ENCODE assay signal across 22 mouse cellular contexts in genomic region chr8:77380844-77381243, GRCm38 (mm10).
DNase-seq lines count a peak whose midpoint lies in the region; ATAC-seq lines count a peak whose summit lies in the region.
"Had no signal": no experiment of that assay in that cellular context is flagged by ENCODE, and none has a peak within 500 bp of the region (broad histone marks: within the 10 kb centered on the region; RNA-seq: fewer than 3 reads in every experiment).

No protein-coding gene starts in this region.

- H3K4me3 ChIP-seq in limb, embryonic 10.5 days = no peak overlapping the region
- H3K4me3 ChIP-seq in limb, embryonic 12.5 days (replicated peaks) = no peak overlapping the region
- H3K4me3 ChIP-seq in midbrain, embryonic 11.5 days (ENCODE audit: low read depth, low read length) = no peak overlapping the region
- H3K4me3 ChIP-seq: embryonic facial prominence, embryonic 10.5 days; embryonic facial prominence, embryonic 12.5 days; forebrain, embryonic 13.5 days; forebrain, embryonic 15.5 days had no signal

- no peaks in the 10 kb centered on the region for H3K9me3 ChIP-seq in limb, embryonic 10.5 days (replicated peaks)
- no peaks in the 10 kb centered on the region for H3K9me3 ChIP-seq in limb, embryonic 12.5 days
- H3K9me3 ChIP-seq in midbrain, embryonic 11.5 days (ENCODE audit: control insufficient read depth, low read length) = no peaks in the 10 kb centered on the region
- H3K9me3 ChIP-seq: embryonic facial prominence, embryonic 10.5 days; embryonic facial prominence, embryonic 12.5 days; forebrain, embryonic 13.5 days; forebrain, embryonic 15.5 days; G1E had no signal

- peak overlapping the region; percentile 20; the same call in 1 of the 2 replicates for H3K27ac ChIP-seq in limb, embryonic 10.5 days
- H3K27ac ChIP-seq in limb, embryonic 12.5 days = peak overlapping the region; percentile 45; the same call in 1 of the 2 replicates
- no peak overlapping the region for H3K27ac ChIP-seq in midbrain, embryonic 11.5 days (ENCODE audit: low read depth, low read length)
- H3K27ac ChIP-seq: embryonic facial prominence, embryonic 10.5 days; embryonic facial prominence, embryonic 12.5 days; forebrain, embryonic 13.5 days; forebrain, embryonic 15.5 days had no signal

- no peak overlapping the region for H3K9ac ChIP-seq in limb, embryonic 12.5 days (replicated peaks)
- H3K9ac ChIP-seq in midbrain, embryonic 11.5 days (ENCODE audit: low read length) = no peak overlapping the region
- H3K9ac ChIP-seq: embryonic facial prominence, embryonic 12.5 days; forebrain, embryonic 13.5 days; forebrain, embryonic 15.5 days; forebrain, postnatal 0 days had no signal

- WGBS in limb, embryonic 10.5 days = 38% methylated on average over 6 of the region's 6 CpGs
- 21% methylated on average over 6 of the region's 6 CpGs for WGBS in limb, embryonic 12.5 days
- WGBS in midbrain, embryonic 11.5 days = 72% methylated on average over 6 of the region's 6 CpGs

- peak; percentile 29; the same call in 1 of the 2 replicates for ATAC-seq in limb, embryonic 12.5 days (ENCODE audit: insufficient number of reproducible peaks, insufficient read depth, low FRiP score, low TSS enrichment, low read depth)
- no peak for ATAC-seq in midbrain, embryonic 11.5 days (ENCODE audit: low FRiP score)
- ATAC-seq: activated CD4-positive, CD25-positive, alpha-beta regulatory T cell, adult 4 months; forebrain, embryonic 13.5 days; forebrain, embryonic 15.5 days; forebrain, postnatal 0 days; Patski had no signal

- peaks cover 59% of the 10 kb centered on the region for H3K36me3 ChIP-seq in limb, embryonic 10.5 days
- H3K36me3 ChIP-seq in limb, embryonic 12.5 days = peaks cover 33% of the 10 kb centered on the region; the same call in 1 of the 2 replicates
- H3K36me3 ChIP-seq in midbrain, embryonic 11.5 days (ENCODE audit: control insufficient read depth, insufficient read depth, low read length) = no peaks in the 10 kb centered on the region
- H3K36me3 ChIP-seq: forebrain, embryonic 15.5 days had no signal

- H3K4me1 ChIP-seq in limb, embryonic 10.5 days = peaks cover 18% of the 10 kb centered on the region
- H3K4me1 ChIP-seq in limb, embryonic 12.5 days (replicated peaks) = peaks cover 21% of the 10 kb centered on the region
- no peaks in the 10 kb centered on the region for H3K4me1 ChIP-seq in midbrain, embryonic 11.5 days (ENCODE audit: control insufficient read depth, insufficient read depth, low read length)

- H3K4me2 ChIP-seq in limb, embryonic 12.5 days = no peak overlapping the region
- no peak overlapping the region for H3K4me2 ChIP-seq in midbrain, embryonic 11.5 days
- H3K4me2 ChIP-seq: embryonic facial prominence, embryonic 12.5 days; forebrain, embryonic 13.5 days; forebrain, embryonic 15.5 days had no signal

- intact Hi-C loops in heart, postnatal 14 days (cut with DNase I) = no loop called here

- H3K27me3 ChIP-seq in limb, embryonic 10.5 days (ENCODE audit: low read depth, poor library complexity, severe bottlenecking) = no peaks in the 10 kb centered on the region
- H3K27me3 ChIP-seq in limb, embryonic 12.5 days = no peaks in the 10 kb centered on the region
- no peaks in the 10 kb centered on the region for H3K27me3 ChIP-seq in midbrain, embryonic 11.5 days (ENCODE audit: control insufficient read depth, insufficient read depth, low read length)
- H3K27me3 ChIP-seq: embryonic facial prominence, embryonic 12.5 days; forebrain, embryonic 13.5 days; forebrain, embryonic 15.5 days; Patski had no signal

- DNase-seq in heart, adult 11 months = peak; percentile 64
- no peak for DNase-seq in heart, postnatal 14 days
- peak; percentile 36 for DNase-seq in limb, embryonic 10.5 days (ENCODE audit: low spot score)
- no peak for DNase-seq in frontal cortex, postnatal 14 days (ENCODE audit: low spot score in 2 of 2)
- no peak for DNase-seq in midbrain, embryonic 11.5 days (ENCODE audit: low spot score, missing footprints)
- DNase-seq: adrenal gland, adult 8-10 months; adrenal gland, postnatal 14 days; adrenal gland, postnatal 36 days; cerebellum, adult 11-12 months; cerebellum, adult 2 months; cerebellum, adult 9-10 months; cerebellum, postnatal 10 days; cerebellum, postnatal 25 days; forebrain, postnatal 0 days had no signal

Comparison
In these comparisons a context has a peak if more than half of its experiments do, and no peak if none do; other contexts are left out.
1. DNase-seq: peak in heart, adult 11 months (single experiment) and limb, embryonic 10.5 days (single experiment); none in heart, postnatal 14 days (0 of 2), frontal cortex, postnatal 14 days (0 of 2) and midbrain, embryonic 11.5 days (single experiment).